Mouse (Mus musculus): ENCODE measurements at regions not wholly inside any gene's neighbourhood (a gene's known extent, or its start where the extent isn't known, plus 50 kb on each side); places are given as distances from the start of the nearest gene placed in this dataset.

DNA sequence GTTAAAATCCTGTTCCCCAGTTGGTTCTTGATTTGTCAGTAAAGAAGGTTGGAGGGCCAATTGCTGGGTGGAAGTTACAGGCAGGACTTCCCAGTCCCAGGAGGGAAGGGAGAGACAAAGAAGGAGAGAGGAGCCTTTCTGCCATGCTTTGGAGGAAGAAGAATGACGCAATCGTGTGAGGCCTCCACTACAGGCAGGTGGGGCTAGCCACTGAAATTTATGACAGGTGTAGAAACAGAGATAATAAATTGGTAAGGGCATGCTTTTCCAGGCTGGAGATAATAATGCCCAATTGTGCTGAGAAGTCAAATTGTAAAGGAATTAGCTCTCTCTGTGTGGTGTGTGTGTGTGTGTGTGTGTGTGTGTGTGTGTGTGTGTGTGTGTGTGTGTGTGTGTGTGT lies 135.0 kb upstream of the Zfp637 start:
- Histone ChIP-seq H3K4me1 (ENCODE audit: control insufficient read depth in 1 of 2, insufficient read depth in 2 of 2, low read length in 2 of 2) (no peaks in the 10 kb centered on the region), H3K79me2 (ENCODE audit: control insufficient read depth, insufficient read depth, low read length, poor library complexity) (no peaks in the 10 kb centered on the region), H3K9me3 (replicated peaks; ENCODE audit: insufficient read depth, low read length) (no peaks in the 10 kb centered on the region), H3K9ac (ENCODE audit: control insufficient read depth, low read depth, low read length, poor library complexity, severe bottlenecking) (no peak overlapping the region), H3K27me3 (ENCODE audit: control insufficient read depth in 1 of 2, insufficient read depth in 2 of 2, low read length in 2 of 2) (no peaks in the 10 kb centered on the region), H3K27ac (ENCODE audit: control insufficient read depth, low read depth, low read length) (no peak overlapping the region), H3K4me3 (ENCODE audit: control insufficient read depth in 1 of 2, insufficient read depth in 1 of 2, low read depth in 2 of 2, low read length in 2 of 2) (no peak overlapping the region), H3K36me3 (ENCODE audit: control insufficient read depth in 1 of 2, insufficient read depth in 2 of 2, low read length in 2 of 2) (no peaks in the 10 kb centered on the region)
- DNase-seq (ENCODE audit: low read depth, low spot score): no peak
- TF ChIP-seq RCOR1 (IDR thresholded peaks at IDR 0.05; ENCODE audit: low read depth, low read length) (no peak), ZNF384 (IDR thresholded peaks at IDR 0.05; ENCODE audit: low read depth, low read length) (no peak)

DNA sequence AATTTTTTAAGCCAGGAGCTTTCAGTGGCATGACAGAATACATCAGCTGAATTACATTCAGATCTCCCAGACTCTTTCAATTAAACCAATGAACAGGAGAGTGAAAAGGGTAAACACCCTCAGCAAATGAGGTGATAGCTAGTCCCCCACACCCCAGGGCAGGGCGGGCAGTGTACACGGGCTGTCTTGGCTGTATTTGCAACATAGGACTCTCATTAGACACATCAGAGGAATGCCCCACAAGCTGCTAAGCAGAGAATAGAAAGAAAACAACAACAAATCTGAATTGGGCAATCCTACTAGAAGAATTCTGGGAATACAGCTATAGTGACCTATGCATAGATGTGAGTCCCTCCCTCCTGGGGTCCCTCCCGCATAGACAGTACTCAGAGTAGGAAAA lies 131.8 kb upstream of the Zfp637 start:
- no peak overlapping the region for H3K4me3 ChIP-seq (ENCODE audit: control insufficient read depth in 1 of 2, insufficient read depth in 1 of 2, low read depth in 2 of 2, low read length in 2 of 2)
- no peak overlapping the region for H3K9ac ChIP-seq (ENCODE audit: control insufficient read depth, low read depth, low read length, poor library complexity, severe bottlenecking)
- no peaks in the 10 kb centered on the region for H3K9me3 ChIP-seq (replicated peaks; ENCODE audit: insufficient read depth, low read length)
- DNase-seq (ENCODE audit: low read depth, low spot score): no peak
- no peaks in the 10 kb centered on the region for H3K4me1 ChIP-seq (ENCODE audit: control insufficient read depth in 1 of 2, insufficient read depth in 2 of 2, low read length in 2 of 2)
- H3K27ac ChIP-seq (ENCODE audit: control insufficient read depth, low read depth, low read length): no peak overlapping the region
- no peaks in the 10 kb centered on the region for H3K36me3 ChIP-seq (ENCODE audit: control insufficient read depth in 1 of 2, insufficient read depth in 2 of 2, low read length in 2 of 2)
- TF ChIP-seq ELF1 (IDR thresholded peaks at IDR 0.05; ENCODE audit: low read depth, low read length): no peak
- TF ChIP-seq RCOR1 (IDR thresholded peaks at IDR 0.05; ENCODE audit: low read depth, low read length): no peak
- no peak for TF ChIP-seq SIN3A (IDR thresholded peaks at IDR 0.05; ENCODE audit: low read length)
- TF ChIP-seq TCF12 (IDR thresholded peaks at IDR 0.05; ENCODE audit: low read depth, low read length): no peak
- TF ChIP-seq MAZ (IDR thresholded peaks at IDR 0.05; ENCODE audit: low read depth, low read length): no peak
- TF ChIP-seq SMC3 (IDR thresholded peaks at IDR 0.05; ENCODE audit: low read depth, low read length): no peak
- TF ChIP-seq HCFC1 (IDR thresholded peaks at IDR 0.05; ENCODE audit: low read depth, low read length): no peak
- no peak for TF ChIP-seq ETS1 (IDR thresholded peaks at IDR 0.05; ENCODE audit: low read depth, low read length)
- no peak for TF ChIP-seq TAL1 (IDR thresholded peaks at IDR 0.05; ENCODE audit: low read length)
- no peak for TF ChIP-seq CHD1 (IDR thresholded peaks at IDR 0.05; ENCODE audit: low read depth, low read length)
- no peak for TF ChIP-seq MYB (IDR thresholded peaks at IDR 0.05; ENCODE audit: low read depth, low read length)
- no peak for TF ChIP-seq EP300 (IDR thresholded peaks at IDR 0.05; ENCODE audit: low read depth in 1 of 2, low read length in 2 of 2)
- no peak for TF ChIP-seq POLR2AphosphoS2 (IDR thresholded peaks at IDR 0.05; ENCODE audit: low read length)
- no peak for TF ChIP-seq GABPA (IDR thresholded peaks at IDR 0.05; ENCODE audit: low read depth, low read length)
- TF ChIP-seq ZC3H11A (IDR thresholded peaks at IDR 0.05; ENCODE audit: low read depth, low read length): no peak
- no peak for TF ChIP-seq GATA1 (IDR thresholded peaks at IDR 0.05; ENCODE audit: low read depth, low read length)
- no peak for TF ChIP-seq E2F4 (IDR thresholded peaks at IDR 0.05; ENCODE audit: borderline replicate concordance, low read depth, low read length)
- H3K79me2 ChIP-seq (ENCODE audit: control insufficient read depth, insufficient read depth, low read length, poor library complexity): no peaks in the 10 kb centered on the region
- no peaks in the 10 kb centered on the region for H3K27me3 ChIP-seq (ENCODE audit: control insufficient read depth in 1 of 2, insufficient read depth in 2 of 2, low read length in 2 of 2)
